Mouse (Mus musculus) heart, postnatal 14 days (tissue): ENCODE measurements at regions not wholly inside any gene's neighbourhood (a gene's known extent, or its start where the extent isn't known, plus 50 kb on each side); places are given as distances from the start of the nearest gene placed in this dataset.
"Not testable (repeated sequence)": the region's sequence is repeated elsewhere in the genome, so short reads cannot be mapped to it uniquely, and the experiment has no call there.

Experiments
- DNase-seq, 2 experiments: peaks; one replicate each; pipeline ENCODE4 v3.0.0; 2021 to 2022
- intact Hi-C: fragments of 180-260 bp; cut with DNase I; formaldehyde crosslinking; loops from one replicate; pipeline ENCODE4 v1.15.1; 2025

GRCm38 (mm10) chr15:24429154-24429553, 984.4 kb downstream of the Basp1 start:
- no peak for DNase-seq
- intact Hi-C loops: no loop called here

- intact Hi-C loops: no loop called here
- no peak for DNase-seq
Observed at GRCm38 (mm10) chr15:24422333-24422942, 991.1 kb downstream of the Basp1 start.

- intact Hi-C loops: no loop called here
- DNase-seq: no peak
Observed at GRCm38 (mm10) chr15:24419736-24420135, 993.8 kb downstream of the Basp1 start.

GRCm38 (mm10) chr15:24419186-24419585, 994.4 kb downstream of the Basp1 start:
- intact Hi-C loops: no loop called here
- DNase-seq: no peak

GRCm38 (mm10) chr15:24407691-24408090, 1005.9 kb downstream of the Basp1 start:
- intact Hi-C loops: no loop called here
- peak in 1 of 2 experiments; percentile 10 for DNase-seq

GRCm38 (mm10) chr15:24405305-24405704, 1008.3 kb downstream of the Basp1 start:
- intact Hi-C loops: no loop called here
- no peak for DNase-seq

- intact Hi-C loops: no loop called here
- DNase-seq: no peak
Observed at GRCm38 (mm10) chr15:24400088-24400487, 1013.5 kb downstream of the Basp1 start.

GRCm38 (mm10) chr15:24358398-24358797, 1055.2 kb downstream of the Basp1 start:
- no peak for DNase-seq
- intact Hi-C loops: no loop called here

- intact Hi-C loops: no loop called here
- DNase-seq: no peak
Observed at GRCm38 (mm10) chr15:24348975-24349560, 1064.5 kb downstream of the Basp1 start.

- DNase-seq, intact Hi-C loops: not testable (repeated sequence)
Observed at GRCm38 (mm10) chr15:24335876-24336275, 1077.7 kb downstream of the Basp1 start.

- DNase-seq, intact Hi-C loops: not testable (repeated sequence)
Observed at GRCm38 (mm10) chr15:24303123-24303522, 1110.4 kb downstream of the Basp1 start.

GRCm38 (mm10) chr15:24297236-24297635, 1116.3 kb downstream of the Basp1 start:
- DNase-seq: no peak
- intact Hi-C loops: no loop called here

- DNase-seq: no peak
- intact Hi-C loops: no loop called here
Observed at GRCm38 (mm10) chr15:24296798-24297197, 1116.8 kb downstream of the Basp1 start.

- intact Hi-C loops: no loop called here
- no peak for DNase-seq
Observed at GRCm38 (mm10) chr15:24275100-24275499, 1138.5 kb downstream of the Basp1 start.

- DNase-seq: no peak
- intact Hi-C loops: no loop called here
Observed at GRCm38 (mm10) chr15:24267360-24267759, 1146.2 kb downstream of the Basp1 start.
